Mouse (Mus musculus) urinary bladder, adult 2 months (tissue): Measurements from ENCODE around the gene Itga11. TPM values are rescaled to one million over a fixed set of nuclear protein-coding genes. Genes with fewer than 3 reads are reported as not detected.
A peak's percentile ranks its signal among the peaks of the same experiment; 100 is the strongest.
"Not testable (repeated sequence)": the region's sequence is repeated elsewhere in the genome, so short reads cannot be mapped to it uniquely, and the experiment has no call there.

Source experiments
- DNase-seq: peaks from one replicate; pipeline ENCODE4 v3.0.0; 2022; ENCODE audit warnings: low spot score
- polyA plus RNA-seq: library from polyadenylated mRNA; depleted of rRNA; stranded (reverse); fragments of >200 nt; gene quantifications from 2 replicates; pipeline ENCODE4 v1.2.3, GENCODE M21; 2012

Gene Itga11
- polyA plus RNA-seq, 1 experiment: 13.9 TPM

GRCm38 (mm10) chr9:62763478-62763877 lies 85.9 kb downstream of the Itga11 start:
- no peak for DNase-seq

- no peak for DNase-seq
These were observed 87.7 kb downstream of the Itga11 start for GRCm38 (mm10) chr9:62765346-62765745.

- DNase-seq: no peak
These were observed 89.8 kb downstream of the Itga11 start for GRCm38 (mm10) chr9:62767464-62767863.

- no peak for DNase-seq
These were observed 90.7 kb downstream of the Itga11 start for GRCm38 (mm10) chr9:62768361-62768760.

- no peak for DNase-seq
These were observed 95.1 kb downstream of the Itga11 start for GRCm38 (mm10) chr9:62772746-62773145.

GRCm38 (mm10) chr9:62775464-62775863 lies 97.8 kb downstream of the Itga11 start:
- no peak for DNase-seq

- DNase-seq: no peak
These were observed 99.8 kb downstream of the Itga11 start for GRCm38 (mm10) chr9:62777461-62777860.

GRCm38 (mm10) chr9:62778721-62779120 lies 101.1 kb downstream of the Itga11 start:
- DNase-seq: no peak

- DNase-seq: no peak
These were observed 104.3 kb downstream of the Itga11 start for GRCm38 (mm10) chr9:62781965-62782364.

GRCm38 (mm10) chr9:62782976-62783781 lies 105.6 kb downstream of the Itga11 start:
- no peak for DNase-seq

- DNase-seq: no peak
These were observed 106.6 kb downstream of the Itga11 start for GRCm38 (mm10) chr9:62784233-62784632.

GRCm38 (mm10) chr9:62786721-62787120 lies 109.1 kb downstream of the Itga11 start:
- DNase-seq: no peak

GRCm38 (mm10) chr9:62789856-62790255 lies 112.2 kb downstream of the Itga11 start:
- DNase-seq: no peak

GRCm38 (mm10) chr9:62799218-62799617 lies 121.6 kb downstream of the Itga11 start:
- not testable (repeated sequence) for DNase-seq

GRCm38 (mm10) chr9:62810095-62810494 lies 132.5 kb downstream of the Itga11 start:
- DNase-seq: no peak

GRCm38 (mm10) chr9:62810543-62811515 lies 133.2 kb downstream of the Itga11 start:
- no peak for DNase-seq

- peak; percentile 92 for DNase-seq
These were observed 134.0 kb downstream of the Itga11 start, which contains the start of gene Fem1b for GRCm38 (mm10) chr9:62811516-62812121. Gene Fem1b, minus strand, starts transcription at chr9:62811934.

GRCm38 (mm10) chr9:62812216-62813049 lies 134.8 kb downstream of the Itga11 start:
- DNase-seq: no peak

GRCm38 (mm10) chr9:62814751-62815150 lies 137.1 kb downstream of the Itga11 start:
- DNase-seq: no peak

GRCm38 (mm10) chr9:62816323-62817098 lies 138.9 kb downstream of the Itga11 start:
- DNase-seq: no peak
